Mouse (Mus musculus) thymus, adult 2 months (tissue): ENCODE results near the gene Golga7b. TPM values are rescaled to one million over a fixed set of nuclear protein-coding genes. Genes with fewer than 3 reads are reported as not detected.

Source experiments
- DNase-seq: peaks from one replicate; pipeline ENCODE4 v3.0.0; 2021
- H3K27ac ChIP-seq: fragments of 200-500 bp; 2 replicates; pipeline ENCODE4 v1.5.1; 2012; ENCODE audit warnings: low read length, control low read depth; ENCODE audit not compliant: control insufficient read depth, insufficient read depth
- H3K27me3 ChIP-seq: fragments of 200-500 bp; 2 replicates; pipeline ENCODE4 v1.6.1; 2012; ENCODE audit warnings: mild to moderate bottlenecking, low read length, moderate library complexity, mixed read lengths; ENCODE audit not compliant: control insufficient read depth, insufficient read depth
- H3K36me3 ChIP-seq: fragments of 200-500 bp; 2 replicates; pipeline ENCODE4 v1.6.1; 2012; ENCODE audit warnings: mild to moderate bottlenecking, low read length, moderate library complexity; ENCODE audit not compliant: control insufficient read depth, insufficient read depth
- H3K4me1 ChIP-seq: fragments of 200-500 bp; replicated peaks from 2 replicates; pipeline ENCODE4 v1.6.1; 2012; ENCODE audit warnings: low read length; ENCODE audit not compliant: control insufficient read depth, insufficient read depth
- H3K4me3 ChIP-seq: fragments of 200-500 bp; 2 replicates; pipeline ENCODE4 v1.5.1; 2012; ENCODE audit warnings: mild to moderate bottlenecking, low read length, control low read depth, moderate library complexity; ENCODE audit not compliant: control insufficient read depth, insufficient read depth
- CTCF ChIP-seq: fragments of 200-500 bp; IDR thresholded peaks from 2 replicates; pipeline ENCODE4 v1.5.1; 2012; ENCODE audit warnings: mild to moderate bottlenecking, control low read depth, low read length, moderate library complexity, borderline replicate concordance; ENCODE audit not compliant: control insufficient read depth, poor library complexity, insufficient read depth; ENCODE audit errors: extremely low read depth
- POLR2A ChIP-seq: fragments of 200-500 bp; IDR thresholded peaks from 2 replicates; pipeline ENCODE4 v1.6.1; 2012; ENCODE audit warnings: mild to moderate bottlenecking, low read length, control low read depth, moderate library complexity; ENCODE audit not compliant: control insufficient read depth, poor library complexity, insufficient read depth; ENCODE audit errors: extremely low read depth
- WGBS: fragments of 180-500 bp; shearing (Covaris S2); methylation state at CpG from one replicate; pipeline ENCODE4 v1.1.7; 2018; 5-methylcytosine and 5-hydroxymethylcytosine counted together
- polyA plus RNA-seq: library from polyadenylated mRNA; depleted of rRNA; stranded (reverse); fragments of >200 nt; gene quantifications from 2 replicates; pipeline ENCODE4 v1.2.3, GENCODE M21; 2012

Golga7b gene
- polyA plus RNA-seq, 1 experiment: 0.84 TPM

GRCm38 (mm10) chr19:42257241-42257635, 9.9 kb downstream of the Golga7b start:
- DNase-seq: no peak
- no peak overlapping the region for H3K27ac ChIP-seq
- no peaks in the 10 kb centered on the region; the same call in 1 of the 2 replicates for H3K27me3 ChIP-seq
- whole genome bisulfite sequencing: 92% methylated on average over 12 of the region's 12 CpGs
- H3K4me3 ChIP-seq: no peak overlapping the region
- no peaks in the 10 kb centered on the region for H3K4me1 ChIP-seq
- TF ChIP-seq CTCF (no peak), POLR2A (no peak)
- H3K36me3 ChIP-seq: no peaks in the 10 kb centered on the region

GRCm38 (mm10) chr19:42258031-42258430, 10.7 kb downstream of the Golga7b start:
- Histone ChIP-seq H3K27ac (no peak overlapping the region), H3K4me1 (no peaks in the 10 kb centered on the region), H3K36me3 (no peaks in the 10 kb centered on the region), H3K4me3 (no peak overlapping the region), H3K27me3 (no peaks in the 10 kb centered on the region; the same call in 1 of the 2 replicates)
- WGBS: 50% methylated on average over 3 of the region's 3 CpGs
- DNase-seq: no peak
- TF ChIP-seq CTCF (no peak), POLR2A (no peak)

- Histone ChIP-seq H3K36me3 (no peaks in the 10 kb centered on the region), H3K27me3 (no peaks in the 10 kb centered on the region; the same call in 1 of the 2 replicates), H3K4me1 (no peaks in the 10 kb centered on the region), H3K4me3 (no peak overlapping the region), H3K27ac (no peak overlapping the region)
- WGBS: 77% methylated on average over 5 of the region's 5 CpGs
- DNase-seq: no peak
- TF ChIP-seq CTCF (no peak), POLR2A (no peak)
Measured at GRCm38 (mm10) chr19:42258596-42258995, 11.2 kb downstream of the Golga7b start.

- Histone ChIP-seq H3K27ac (no peak overlapping the region), H3K27me3 (no peaks in the 10 kb centered on the region), H3K4me1 (no peaks in the 10 kb centered on the region), H3K4me3 (no peak overlapping the region), H3K36me3 (no peaks in the 10 kb centered on the region)
- WGBS: 17% methylated on average over 8 of the region's 8 CpGs
- no peak for DNase-seq
- no peak for TF ChIP-seq POLR2A
- TF ChIP-seq CTCF: no peak
Measured at GRCm38 (mm10) chr19:42260486-42260885, 13.1 kb downstream of the Golga7b start.

GRCm38 (mm10) chr19:42263524-42263923, 16.1 kb downstream of the Golga7b start:
- H3K27me3 ChIP-seq: no peaks in the 10 kb centered on the region
- H3K4me3 ChIP-seq: no peak overlapping the region
- TF ChIP-seq CTCF (no peak), POLR2A (no peak)
- 65% methylated on average over 3 of the region's 3 CpGs for WGBS
- no peaks in the 10 kb centered on the region for H3K4me1 ChIP-seq
- H3K27ac ChIP-seq: no peak overlapping the region
- no peak for DNase-seq
- H3K36me3 ChIP-seq: no peaks in the 10 kb centered on the region

- Histone ChIP-seq H3K4me3 (no peak overlapping the region), H3K27ac (no peak overlapping the region), H3K27me3 (no peaks in the 10 kb centered on the region), H3K36me3 (no peaks in the 10 kb centered on the region), H3K4me1 (no peaks in the 10 kb centered on the region)
- DNase-seq: no peak
- 8% methylated on average over 18 of the region's 19 CpGs for WGBS
- TF ChIP-seq POLR2A: no peak
Measured at GRCm38 (mm10) chr19:42268337-42268736, 21.0 kb downstream of the Golga7b start.

GRCm38 (mm10) chr19:42270119-42270518, 22.7 kb downstream of the Golga7b start:
- WGBS: 89% methylated on average over 6 of the region's 6 CpGs
- no peak for DNase-seq
- Histone ChIP-seq H3K27ac (no peak overlapping the region), H3K36me3 (no peaks in the 10 kb centered on the region), H3K4me3 (no peak overlapping the region), H3K4me1 (no peaks in the 10 kb centered on the region), H3K27me3 (no peaks in the 10 kb centered on the region)
- no peak for TF ChIP-seq CTCF
- TF ChIP-seq POLR2A: no peak
